Mouse (Mus musculus): ENCODE data around the gene Erich4. TPM values are rescaled to one million over a fixed set of nuclear protein-coding genes. Genes with fewer than 3 reads are reported as not detected.
"Not testable (repeated sequence)": the region's sequence is repeated elsewhere in the genome, so short reads cannot be mapped to it uniquely, and the experiment has no call there.

Gene Erich4
- total RNA-seq, 2 experiments from 2014 or later = not detected

DNA sequence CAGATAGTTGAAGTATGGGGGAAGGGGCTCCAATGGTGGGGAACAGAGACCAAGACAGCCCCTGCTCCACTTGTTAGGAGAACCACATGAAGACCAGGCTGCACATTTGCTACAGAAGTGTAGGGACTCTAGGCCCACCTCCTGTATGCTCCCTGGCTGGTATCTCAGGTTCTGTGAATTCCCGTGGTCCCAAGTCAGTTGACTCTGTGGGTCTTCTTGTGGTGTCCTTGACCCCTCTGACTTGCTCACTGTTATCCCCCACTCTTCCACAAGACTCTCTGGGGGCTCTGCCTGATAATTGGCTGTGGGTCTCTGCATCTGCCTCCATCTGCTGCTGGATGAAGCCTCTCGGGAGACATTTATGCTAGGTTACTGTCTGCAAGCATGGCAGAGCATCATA lies 24.5 kb downstream of the Erich4 start:
- intact Hi-C loops (cut with DNase I) = loop anchor here (10.0 kb wide), 1 partner anchor 256 kb away; no protein-coding TSS in a partner anchor
- no peak for DNase-seq (ENCODE audit: low spot score in 2 of 2)

DNA sequence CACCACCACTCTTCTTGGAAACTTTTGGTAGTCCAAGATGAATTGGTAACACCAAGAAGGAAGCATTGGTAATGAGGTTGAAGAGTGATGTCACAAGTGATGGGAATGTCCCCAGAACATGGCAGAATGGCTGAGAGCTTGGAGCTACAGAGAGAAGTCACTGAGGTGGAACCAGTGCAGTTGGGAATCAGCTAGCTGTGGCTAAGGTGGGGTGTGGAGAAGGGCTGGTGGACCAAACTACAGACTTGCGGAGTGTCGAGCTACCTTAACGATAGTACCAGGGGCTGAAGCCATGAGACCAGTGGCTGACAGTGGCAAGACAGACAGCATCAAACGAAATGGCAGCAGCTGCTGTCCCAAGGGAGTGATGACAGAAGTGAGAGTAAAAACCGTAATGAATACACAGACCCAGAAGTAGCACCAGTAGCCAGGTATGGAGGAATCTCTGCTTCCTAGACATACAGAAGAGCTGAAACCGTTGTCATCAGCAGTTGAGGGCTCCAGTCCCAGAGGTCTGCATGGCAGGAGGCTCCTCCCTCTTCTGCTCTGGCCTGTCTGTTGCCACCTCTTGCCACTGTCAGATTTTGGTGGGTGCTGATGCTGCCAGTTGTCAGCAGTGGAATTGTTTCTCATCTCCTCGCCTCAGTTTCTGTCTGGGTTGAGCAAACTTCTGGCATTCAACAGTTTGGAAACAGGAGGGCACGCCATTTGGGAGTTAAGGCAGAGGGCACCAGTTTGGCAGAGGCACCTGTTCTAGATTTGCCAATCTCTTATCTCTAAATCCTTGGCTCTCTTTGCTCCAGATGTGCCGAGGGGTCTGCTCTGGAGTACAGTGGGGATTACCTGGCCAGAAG lies 30.1 kb downstream of the Erich4 start:
- intact Hi-C loops (cut with DNase I) = no loop called here

DNA sequence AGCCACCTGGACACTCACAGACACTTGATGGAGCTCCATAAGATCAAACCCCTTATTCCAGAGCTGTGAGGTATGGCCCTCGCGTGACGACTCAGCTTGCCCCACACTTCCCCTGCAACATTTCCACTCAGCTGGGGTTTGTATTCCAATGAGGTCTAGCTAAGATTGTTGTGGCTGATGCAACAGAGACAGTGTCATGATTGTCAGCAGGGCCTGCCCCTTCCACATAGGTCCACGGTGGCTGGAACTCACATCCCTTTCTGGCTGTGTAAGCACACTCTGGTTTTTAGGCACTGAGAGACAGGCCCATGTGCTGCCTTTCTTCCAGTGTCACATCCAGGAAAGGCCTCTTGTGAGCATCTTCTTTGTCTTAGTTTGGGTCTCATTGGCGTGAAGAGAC lies 31.0 kb downstream of the Erich4 start:
- intact Hi-C loops (cut with DNase I) = no loop called here

More for the DNA sequence above, 30.1 kb downstream of the Erich4 start:
- DNase-seq (ENCODE audit: low spot score in 2 of 2) = no peak

DNA sequence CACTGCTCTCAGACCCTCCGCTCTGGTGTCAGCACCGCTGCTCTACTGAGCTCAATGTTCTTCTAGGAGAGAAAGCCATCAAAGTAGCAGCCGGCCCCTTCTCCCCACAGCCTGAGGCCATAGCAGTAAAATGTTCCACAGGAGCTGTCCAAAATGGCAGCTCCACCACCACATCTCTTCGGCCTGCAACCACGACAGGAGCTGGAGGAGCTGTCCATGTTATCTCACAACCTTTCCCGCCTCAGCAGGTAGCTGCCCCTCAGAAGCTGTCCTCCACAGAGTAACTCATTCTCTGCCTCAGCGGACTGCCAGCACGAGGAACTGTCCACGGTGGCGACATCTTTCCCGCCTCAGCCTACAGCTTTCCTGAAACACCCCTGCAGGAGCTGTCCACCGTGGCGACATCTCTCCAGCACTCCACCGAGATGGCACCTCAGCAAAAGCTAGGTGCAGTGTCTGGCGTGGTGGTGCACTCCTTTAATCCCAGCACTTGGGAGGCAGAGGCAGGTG lies 33.3 kb downstream of the Erich4 start:
- intact Hi-C loops (cut with DNase I) = no loop called here

More for the DNA sequence above, 31.0 kb downstream of the Erich4 start:
- no peak for DNase-seq (ENCODE audit: low spot score in 2 of 2)

DNA sequence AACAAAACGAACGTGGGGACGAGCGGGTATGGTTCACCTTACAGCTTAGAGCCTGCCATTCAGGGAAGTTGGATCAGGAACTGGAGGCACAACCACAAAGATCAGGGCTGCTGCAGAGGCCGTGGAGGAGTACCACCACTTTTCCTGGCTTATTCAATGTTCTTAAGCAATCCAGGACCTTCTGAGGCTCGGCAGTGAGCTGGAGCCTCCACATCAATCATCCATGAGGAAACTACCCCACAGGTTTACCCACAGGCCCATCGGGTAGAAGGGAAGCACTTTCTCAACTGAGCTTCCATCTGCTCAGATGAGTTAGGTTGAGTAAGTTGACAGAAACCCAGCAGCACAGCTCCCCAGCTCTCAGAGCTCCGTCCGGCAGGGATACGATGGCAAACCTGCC lies 36.3 kb downstream of the Erich4 start:
- intact Hi-C loops (cut with DNase I) = loop anchor here (5.0 kb wide), 1 partner anchor 742 kb away; no protein-coding TSS in a partner anchor
- no peak for DNase-seq (ENCODE audit: low spot score in 2 of 2)

More for the DNA sequence above, 33.3 kb downstream of the Erich4 start:
- no peak for DNase-seq (ENCODE audit: low spot score in 2 of 2)

DNA sequence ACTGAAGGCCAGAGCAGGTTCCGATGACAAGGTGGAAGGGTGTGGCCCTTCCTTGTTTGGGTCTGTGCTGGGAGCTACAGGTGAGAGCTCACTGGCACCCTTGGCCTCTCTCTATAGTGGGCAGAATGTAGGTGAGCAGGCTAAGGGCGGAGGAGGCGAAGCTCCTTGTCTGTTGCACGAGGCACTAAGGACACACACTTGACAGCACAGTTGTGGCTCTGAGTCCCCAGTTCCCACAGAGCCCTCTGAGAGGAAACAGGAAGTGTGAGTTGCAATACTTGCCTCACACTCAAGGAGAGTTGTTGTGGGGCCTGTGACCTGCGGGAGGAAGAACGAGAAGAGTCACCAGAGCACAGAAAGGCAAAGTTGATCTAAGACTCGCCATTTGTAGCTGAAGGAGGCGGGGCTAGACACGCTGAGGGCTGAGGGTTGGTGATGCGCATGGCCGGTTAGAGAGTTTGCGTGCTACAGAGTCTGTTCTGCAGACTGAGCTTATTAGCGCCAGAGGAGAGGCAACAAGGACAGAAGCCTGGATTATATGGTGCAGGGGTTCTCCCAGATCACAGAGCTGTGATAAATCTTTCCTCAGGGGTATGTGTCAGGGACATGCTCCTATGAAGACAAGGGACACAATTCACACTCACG lies 38.8 kb downstream of the Erich4 start:
- DNase-seq (ENCODE audit: low spot score in 2 of 2) = not testable (repeated sequence)
- intact Hi-C loops (cut with DNase I) = loop anchor here (5.0 kb wide), 1 partner anchor 740 kb away; no protein-coding TSS in a partner anchor

DNA sequence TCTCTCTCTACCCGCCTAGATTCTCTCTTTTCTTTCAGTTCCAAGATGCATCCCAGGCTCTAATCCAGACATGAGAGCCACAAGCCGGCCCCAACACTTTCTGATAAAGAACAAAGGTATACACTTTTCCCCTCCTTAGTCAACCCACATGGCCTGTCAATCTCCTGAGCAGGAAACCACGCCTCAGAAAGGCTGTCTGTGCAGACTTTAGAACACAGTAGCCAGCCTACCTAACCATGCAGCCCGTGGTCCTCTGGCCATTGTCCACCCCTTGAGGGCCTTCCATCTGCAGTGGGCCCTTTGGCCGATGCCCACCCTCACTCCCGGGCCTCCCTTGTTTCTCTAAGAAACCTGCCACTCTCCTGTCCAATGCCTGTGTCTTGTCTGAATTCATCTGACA lies 39.4 kb downstream of the Erich4 start:
- DNase-seq (ENCODE audit: low spot score in 2 of 2) = not testable (repeated sequence)
- intact Hi-C loops (cut with DNase I) = loop anchor here (5.0 kb wide), 1 partner anchor 739 kb away; no protein-coding TSS in a partner anchor

DNA sequence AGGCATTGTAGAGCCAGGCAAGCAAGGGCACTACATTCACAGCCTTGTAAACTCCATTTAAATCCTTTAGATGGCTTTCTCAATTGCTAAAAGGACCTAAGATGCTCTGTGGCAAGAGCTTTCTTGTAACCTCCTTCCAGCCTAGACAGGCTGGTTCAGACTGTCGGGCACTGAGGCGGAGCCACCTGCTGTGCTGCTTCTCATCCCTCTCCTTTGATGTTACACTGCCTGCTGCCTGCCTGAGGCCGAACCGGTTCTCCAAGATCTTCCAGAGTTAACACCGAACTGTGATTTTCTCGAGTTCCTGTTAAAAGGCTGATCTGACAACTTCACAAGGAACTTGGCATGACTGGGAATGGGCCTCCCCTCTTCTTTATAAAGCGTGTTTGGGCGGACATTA lies 39.8 kb downstream of the Erich4 start:
- intact Hi-C loops (cut with DNase I) = loop anchor here (5.0 kb wide), 1 partner anchor 739 kb away; no protein-coding TSS in a partner anchor
- DNase-seq (ENCODE audit: low spot score in 2 of 2) = no peak

DNA sequence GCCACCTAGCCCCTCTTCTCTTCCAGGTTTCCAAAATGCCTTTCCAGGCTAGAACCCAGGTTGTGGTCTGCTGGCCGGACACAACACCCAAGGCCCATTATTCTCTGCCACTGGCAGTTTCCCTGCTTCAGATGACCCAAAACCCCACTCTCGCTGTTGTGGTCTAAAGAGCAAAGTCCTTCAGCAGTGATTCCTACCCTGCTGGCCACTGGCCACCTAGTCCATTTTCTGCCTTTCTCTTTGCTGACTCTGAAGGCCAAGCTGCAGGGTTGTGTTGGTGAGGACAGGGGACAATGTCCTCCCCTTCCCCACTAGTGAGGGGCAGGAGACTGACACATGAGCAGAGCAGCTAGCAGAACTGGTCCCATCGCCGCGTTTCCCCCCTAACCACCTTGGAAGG lies 40.6 kb downstream of the Erich4 start:
- intact Hi-C loops (cut with DNase I) = loop anchor here (5.0 kb wide), 1 partner anchor 738 kb away; no protein-coding TSS in a partner anchor
- no peak for DNase-seq (ENCODE audit: low spot score in 2 of 2)

DNA sequence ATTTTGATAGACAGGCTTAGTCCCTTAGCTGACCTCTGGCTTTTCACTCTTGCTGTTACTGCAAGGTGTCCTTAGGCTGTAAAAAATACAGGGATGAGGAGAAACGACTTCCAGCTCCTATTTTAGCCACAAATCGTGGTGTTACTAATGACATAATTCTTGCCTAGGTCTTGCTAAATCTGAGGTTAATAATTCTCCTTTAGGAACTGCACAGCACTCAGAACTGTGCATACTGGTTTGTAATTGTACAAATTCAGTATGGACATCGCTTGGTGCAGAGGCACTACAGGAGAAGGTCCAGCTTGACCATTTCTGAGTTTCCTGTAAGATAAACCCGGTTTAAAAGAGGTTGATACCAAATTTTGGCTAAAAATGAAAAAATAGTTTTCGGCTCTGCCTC lies 41.9 kb downstream of the Erich4 start:
- intact Hi-C loops (cut with DNase I); DNase-seq (ENCODE audit: low spot score in 2 of 2): not testable (repeated sequence)

DNA sequence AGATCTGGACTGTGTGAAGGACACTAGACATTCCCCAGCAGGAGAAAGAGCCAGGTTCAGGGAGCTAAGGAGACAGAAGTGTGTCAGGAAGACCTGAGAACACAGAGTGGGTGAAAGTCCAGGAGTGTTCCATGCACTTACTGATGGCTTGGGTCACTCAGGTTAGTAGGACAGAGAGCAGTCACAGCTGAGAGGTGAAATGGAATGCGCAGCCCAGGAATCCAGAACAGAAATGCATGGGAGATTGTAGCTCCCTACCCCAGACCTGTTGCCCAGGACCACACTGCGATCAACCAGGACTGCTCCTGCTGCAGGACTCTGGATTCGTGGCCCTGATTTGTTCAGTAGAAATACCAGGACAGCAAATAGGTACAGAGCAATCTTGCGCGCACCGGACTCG lies 47.0 kb downstream of the Erich4 start:
- intact Hi-C loops (cut with DNase I) = no loop called here
- DNase-seq (ENCODE audit: low spot score in 2 of 2) = no peak

Other genes with a start within 250 kb of the Erich4 start
- not detected for gene Cnfn, start 246.2 kb downstream of the Erich4 start, total RNA-seq (2021)
- 10 to 100 TPM in 1 of 2 experiments, 1 to 10 TPM in 1; 6.0 to 11.2 TPM for gene Lipe, start 217.2 kb downstream of the Erich4 start, total RNA-seq (2021)
- gene Cxcl17, start 203.0 kb downstream of the Erich4 start, total RNA-seq (2021) = not detected
- 1 to 10 TPM; 2.0 to 3.0 TPM for gene Ceacam1, start 138.3 kb downstream of the Erich4 start, total RNA-seq (2021)
- gene Ceacam2, start 76.0 kb downstream of the Erich4 start, total RNA-seq (2021) = under 1 TPM; 0.27 to 0.42 TPM
- 10 to 100 TPM; 53.6 to 53.8 TPM for gene Dmac2, start 3.5 kb upstream of the Erich4 start, total RNA-seq (2021)
- gene B3gnt8, start 10.8 kb upstream of the Erich4 start, total RNA-seq (2021) = 1 to 10 TPM in 1 of 2 experiments, under 1 TPM in 1; 0.20 to 1.1 TPM
- gene Bckdha, start 43.1 kb upstream of the Erich4 start, total RNA-seq (2021) = 10 to 100 TPM; 33.0 to 40.9 TPM
- 10 to 100 TPM; 24.0 to 26.4 TPM for gene Exosc5, start 43.3 kb upstream of the Erich4 start, total RNA-seq (2021)
- gene Tmem91, start 59.3 kb upstream of the Erich4 start, total RNA-seq (2021) = 10 to 100 TPM; 25.4 to 31.4 TPM
- 10 to 100 TPM; 23.7 to 28.9 TPM for gene B9d2, start 64.9 kb upstream of the Erich4 start, total RNA-seq (2021)
- 1 to 10 TPM; 7.9 to 8.8 TPM for gene Tgfb1, start 71.1 kb upstream of the Erich4 start, total RNA-seq (2021)
- 10 to 100 TPM; 61.2 TPM for gene Ccdc97, start 103.2 kb upstream of the Erich4 start, total RNA-seq (2021)
- 100 to 1,000 TPM; 103 to 107 TPM for gene Hnrnpul1, start 138.9 kb upstream of the Erich4 start, total RNA-seq (2021)
- 10 to 100 TPM; 40.2 to 41.7 TPM for gene Axl, start 172.8 kb upstream of the Erich4 start, total RNA-seq (2021)
- 1 to 10 TPM; 2.9 to 3.8 TPM for gene Cyp2s1, start 201.0 kb upstream of the Erich4 start, total RNA-seq (2021)